In genomic region chr5:122883652-122884235, GRCm38 (mm10) we compare ENCODE assay signal across 17 mouse cellular contexts.
"Had no signal": no experiment of that assay in that cellular context is flagged by ENCODE, and none has a peak within 500 bp of the region (broad histone marks: within the 10 kb centered on the region; RNA-seq: fewer than 3 reads in every experiment).

No protein-coding gene starts in this region.

- H3K4me2 ChIP-seq: liver, embryonic 11.5 days; liver, embryonic 15.5 days; lung, embryonic 14.5 days; midbrain, embryonic 12.5 days; neural tube, embryonic 13.5 days had no signal

- H3K9me3 ChIP-seq: limb, embryonic 10.5 days; liver, embryonic 15.5 days; midbrain, embryonic 12.5 days; neural tube, embryonic 13.5 days had no signal

- H3K27ac ChIP-seq: layer of hippocampus, adult 2 months; left cerebral cortex, adult 2 months; limb, embryonic 10.5 days; liver, embryonic 15.5 days; macrophage; midbrain, embryonic 12.5 days; neural tube, embryonic 13.5 days had no signal

- H3K4me3 ChIP-seq: layer of hippocampus, adult 2 months; left cerebral cortex, adult 2 months; limb, embryonic 10.5 days; liver, embryonic 15.5 days; midbrain, embryonic 12.5 days; neural tube, embryonic 13.5 days had no signal

- H3K9ac ChIP-seq: liver, embryonic 15.5 days; lung, embryonic 14.5 days; midbrain, embryonic 12.5 days; neural tube, embryonic 13.5 days had no signal

- H3K27me3 ChIP-seq: liver, embryonic 15.5 days; midbrain, embryonic 12.5 days; neural tube, embryonic 13.5 days had no signal

- ATAC-seq: inflammation-experienced regulatory T-cells, adult 6 months; midbrain, embryonic 16.5 days had no signal

- DNase-seq: kidney, adult 18-20 months; lung, embryonic 14.5 days; retina, postnatal 1 day; right cerebral cortex, postnatal 4 days; spleen, adult 18-20 months; thymus, adult 2 months; thymus, postnatal 25 days had no signal
